Mouse (Mus musculus) spleen, adult 2 months (tissue): Measurements from ENCODE around the gene Sema4b. TPM values are rescaled to one million over a fixed set of nuclear protein-coding genes. Genes with fewer than 3 reads are reported as not detected.

ENCODE experiments used
- DNase-seq, 2 experiments: peaks; one replicate each; pipeline versions ENCODE4 v3.0.0 to v3.0.0-alpha.2; 2012 to 2021; ENCODE audit warnings: low spot score in 2 of 2, low read depth in 1 of 2
- H3K27ac ChIP-seq: fragments of 200-500 bp; 2 replicates; pipeline ENCODE4 v1.5.1; 2012; ENCODE audit warnings: low read length, inconsistent platforms; ENCODE audit not compliant: insufficient read depth
- H3K27me3 ChIP-seq: fragments of 200-500 bp; 2 replicates; pipeline ENCODE4 v1.6.1; 2012; ENCODE audit warnings: mild to moderate bottlenecking, moderate library complexity, low read length, inconsistent platforms; ENCODE audit not compliant: control insufficient read depth, insufficient read depth
- H3K36me3 ChIP-seq: fragments of 200-500 bp; 2 replicates; pipeline ENCODE4 v1.6.1; 2012; ENCODE audit warnings: mild to moderate bottlenecking, low read length, inconsistent platforms; ENCODE audit not compliant: control insufficient read depth, insufficient read depth
- H3K4me1 ChIP-seq: fragments of 200-500 bp; 2 replicates; pipeline ENCODE4 v1.6.1; 2011; ENCODE audit warnings: inconsistent platforms; ENCODE audit not compliant: control insufficient read depth, insufficient read depth, insufficient read length
- H3K4me3 ChIP-seq: fragments of 200-500 bp; 2 replicates; pipeline ENCODE4 v1.5.1; 2011; ENCODE audit warnings: mild to moderate bottlenecking, inconsistent platforms; ENCODE audit not compliant: insufficient read depth, insufficient read length; ENCODE audit errors: extremely low read depth
- CTCF ChIP-seq: fragments of 200-500 bp; IDR thresholded peaks from 2 replicates; pipeline ENCODE4 v1.5.1; 2011; ENCODE audit warnings: mild to moderate bottlenecking, inconsistent platforms; ENCODE audit not compliant: insufficient read depth, insufficient read length, insufficient replicate concordance; ENCODE audit errors: extremely low read depth
- POLR2A ChIP-seq: fragments of 200-500 bp; IDR thresholded peaks from 2 replicates; pipeline ENCODE4 v1.6.1; 2011; ENCODE audit warnings: low read depth, low read length, inconsistent platforms
- WGBS: fragments of 180-500 bp; shearing (Covaris S2); methylation state at CpG from one replicate; pipeline ENCODE4 v1.1.7; 2018; 5-methylcytosine and 5-hydroxymethylcytosine counted together
- polyA plus RNA-seq: library from polyadenylated mRNA; depleted of rRNA; stranded (reverse); fragments of >200 nt; gene quantifications from 2 replicates; pipeline ENCODE4 v1.2.3, GENCODE M21; 2012; rRNA removed

The Sema4b gene
- polyA plus RNA-seq, 1 experiment = 69.5 TPM

- H3K27me3 ChIP-seq = no peaks in the 10 kb centered on the region
- H3K36me3 ChIP-seq = peaks cover 9% of the 10 kb centered on the region
- no peak overlapping the region for H3K27ac ChIP-seq
- DNase-seq = no peak
- H3K4me3 ChIP-seq = no peak overlapping the region
- H3K4me1 ChIP-seq = peaks cover 4% of the 10 kb centered on the region; the same call in 1 of the 2 replicates
- 93% methylated on average over 12 of the region's 12 CpGs for WGBS
- TF ChIP-seq CTCF (no peak), POLR2A (no peak)
These were observed 78.0 kb downstream of the Sema4b start for GRCm38 (mm10) chr7:80264606-80265005.

GRCm38 (mm10) chr7:80267764-80268163 lies 81.1 kb downstream of the Sema4b start:
- peaks cover 4% of the 10 kb centered on the region; the same call in 1 of the 2 replicates for H3K4me1 ChIP-seq

GRCm38 (mm10) chr7:80268897-80269750 lies 82.5 kb downstream of the Sema4b start, which contains the start of gene Vps33b:
Gene Vps33b, plus strand, starts transcription at chr7:80269649.
- TF ChIP-seq CTCF (no peak), POLR2A (peak; percentile 33)
- Histone ChIP-seq H3K27me3 (no peaks in the 10 kb centered on the region), H3K4me1 (peaks cover 4% of the 10 kb centered on the region; the same call in 1 of the 2 replicates), H3K36me3 (peaks cover 9% of the 10 kb centered on the region), H3K4me3 (peak within 1 kb of the TSS; percentile 92), H3K27ac (peak within 1 kb of the TSS; percentile 60)
- peak; percentile 86 to 95 for DNase-seq
- WGBS = 3% methylated on average over 21 of the region's 21 CpGs

More at GRCm38 (mm10) chr7:80267764-80268163, 81.1 kb downstream of the Sema4b start:
- no peaks in the 10 kb centered on the region for H3K27me3 ChIP-seq
- no peak overlapping the region for H3K4me3 ChIP-seq
- TF ChIP-seq POLR2A (no peak), CTCF (no peak)
- WGBS = 82% methylated on average over 1 of the region's 1 CpGs
- no peak overlapping the region for H3K27ac ChIP-seq
- DNase-seq = no peak
- peaks cover 9% of the 10 kb centered on the region for H3K36me3 ChIP-seq

- H3K27me3 ChIP-seq = no peaks in the 10 kb centered on the region
- WGBS = under 1% methylated on average over 23 of the region's 23 CpGs
- peaks cover 4% of the 10 kb centered on the region for H3K36me3 ChIP-seq
- peaks cover 4% of the 10 kb centered on the region; the same call in 1 of the 2 replicates for H3K4me1 ChIP-seq
- H3K27ac ChIP-seq = no peak overlapping the region
- H3K4me3 ChIP-seq = peak overlapping the region; percentile 92
- no peak for DNase-seq
- TF ChIP-seq CTCF (no peak), POLR2A (no peak)
These were observed 83.2 kb downstream of the Sema4b start for GRCm38 (mm10) chr7:80269751-80270255.

GRCm38 (mm10) chr7:80273456-80273855 lies 86.8 kb downstream of the Sema4b start:
- no peak for DNase-seq
- no peaks in the 10 kb centered on the region for H3K27me3 ChIP-seq
- no peak overlapping the region for H3K27ac ChIP-seq
- H3K36me3 ChIP-seq = peaks cover 12% of the 10 kb centered on the region
- 88% methylated on average over 2 of the region's 2 CpGs for WGBS
- no peak overlapping the region for H3K4me3 ChIP-seq
- TF ChIP-seq CTCF = no peak
- peaks cover 4% of the 10 kb centered on the region; the same call in 1 of the 2 replicates for H3K4me1 ChIP-seq

Other genes starting within 250 kb of the Sema4b start
- gene Zfp710, start 162.0 kb upstream of the Sema4b start, polyA plus RNA-seq = 45.3 and 57.7 TPM in 2 replicates
- gene Idh2, start 71.4 kb upstream of the Sema4b start, polyA plus RNA-seq = 52.6 and 54.0 TPM in 2 replicates
- gene Cib1, start 46.0 kb downstream of the Sema4b start, polyA plus RNA-seq = 117 and 118 TPM in 2 replicates
- gene Gdpgp1, start 46.0 kb downstream of the Sema4b start, polyA plus RNA-seq = 3.0 and 3.7 TPM in 2 replicates
- gene Ttll13, start 59.5 kb downstream of the Sema4b start, polyA plus RNA-seq = 0.25 and 0.31 TPM in 2 replicates
- gene Ngrn, start 74.4 kb downstream of the Sema4b start, polyA plus RNA-seq = 14.9 and 21.5 TPM in 2 replicates
- 10.4 and 11.0 TPM in 2 replicates for gene Vps33b, start 82.8 kb downstream of the Sema4b start, polyA plus RNA-seq
- 12.2 and 15.8 TPM in 2 replicates for gene Prc1, start 107.6 kb downstream of the Sema4b start, polyA plus RNA-seq
- 13.2 and 14.7 TPM in 2 replicates for gene Rccd1, start 137.6 kb downstream of the Sema4b start, polyA plus RNA-seq
- 53.7 and 61.8 TPM in 2 replicates for gene Unc45a, start 154.2 kb downstream of the Sema4b start, polyA plus RNA-seq
- 15.5 and 17.8 TPM in 2 replicates for gene Hddc3, start 156.3 kb downstream of the Sema4b start, polyA plus RNA-seq
- gene Man2a2, start 184.5 kb downstream of the Sema4b start, polyA plus RNA-seq = 98.3 and 115 TPM in 2 replicates
- gene Fes, start 201.1 kb downstream of the Sema4b start, polyA plus RNA-seq = 52.8 and 90.0 TPM in 2 replicates
- 35.7 and 48.6 TPM in 2 replicates for gene Furin, start 218.6 kb downstream of the Sema4b start, polyA plus RNA-seq